Mouse (Mus musculus) embryonic facial prominence, embryonic 13.5 days (tissue): Measurements from ENCODE around the gene Mapre3. TPM values are rescaled to one million over a fixed set of nuclear protein-coding genes. Genes with fewer than 3 reads are reported as not detected.
A peak's percentile ranks its signal among the peaks of the same experiment; 100 is the strongest.

Experiments used
- ATAC-seq: fragments of 200-750 bp; cut with Nextera tagmentation; 2 replicates; pipeline ENCODE4 v1.8.0; 2017; ENCODE audit warnings: low read depth; ENCODE audit not compliant: insufficient number of reproducible peaks, insufficient read depth, low FRiP score, low TSS enrichment
- H3K27ac ChIP-seq: fragments of 300-500 bp; sonication (generic); 2 replicates; pipeline ENCODE4 v1.5.1; 2015; ENCODE audit warnings: moderate library complexity, mild to moderate bottlenecking, inconsistent platforms
- H3K27me3 ChIP-seq: fragments of 300-500 bp; sonication (generic); 2 replicates; pipeline ENCODE4 v1.6.1; 2015; ENCODE audit warnings: mild to moderate bottlenecking, inconsistent platforms
- H3K36me3 ChIP-seq: fragments of 300-500 bp; sonication (generic); 2 replicates; pipeline ENCODE4 v1.6.1; 2015; ENCODE audit warnings: mild to moderate bottlenecking, inconsistent platforms
- H3K4me1 ChIP-seq: fragments of 300-500 bp; sonication (generic); 2 replicates; pipeline ENCODE4 v1.6.1; 2015; ENCODE audit warnings: inconsistent platforms
- H3K4me2 ChIP-seq: fragments of 300-500 bp; sonication (generic); 2 replicates; pipeline ENCODE4 v1.6.1; 2015; ENCODE audit warnings: moderate library complexity, mild to moderate bottlenecking, inconsistent platforms
- H3K4me3 ChIP-seq: fragments of 300-500 bp; sonication (generic); 2 replicates; pipeline ENCODE4 v1.5.1; 2015; ENCODE audit warnings: mild to moderate bottlenecking, inconsistent platforms
- H3K9ac ChIP-seq: fragments of 300-500 bp; sonication (generic); 2 replicates; pipeline ENCODE4 v1.6.1; 2015; ENCODE audit warnings: mild to moderate bottlenecking, inconsistent platforms
- H3K9me3 ChIP-seq: fragments of 300-500 bp; sonication (generic); 2 replicates; pipeline ENCODE4 v1.6.1; 2016; ENCODE audit warnings: inconsistent platforms
- WGBS: fragments of 180-500 bp; shearing (Covaris S2); methylation state at CpG from one replicate; pipeline ENCODE4 v1.1.7; 2015; ENCODE audit warnings: mixed read lengths; 5-methylcytosine and 5-hydroxymethylcytosine counted together
- polyA plus RNA-seq: library from polyadenylated mRNA; unstranded; fragments of >200 nt; fragmentation: Nextera tagmentation; extraction: Ambion mirVana; gene quantifications from 2 replicates; pipeline ENCODE4 v1.2.1, GENCODE M21; 2015

Gene Mapre3
- polyA plus RNA-seq, 1 experiment from 2014 or later: 25.8 TPM

- Histone ChIP-seq H3K36me3 (peaks cover 7% of the 10 kb centered on the region), H3K4me3 (no peak overlapping the region), H3K4me1 (peaks cover 82% of the 10 kb centered on the region), H3K9ac (no peak overlapping the region), H3K27me3 (no peaks in the 10 kb centered on the region), H3K4me2 (no peak overlapping the region), H3K27ac (peak overlapping the region; percentile 99), H3K9me3 (no peaks in the 10 kb centered on the region)
- ATAC-seq: no peak
Observed at GRCm38 (mm10) chr5:30910481-30910880, 96.0 kb downstream of the Mapre3 start.

- Histone ChIP-seq H3K4me1 (peaks cover 81% of the 10 kb centered on the region), H3K4me3 (no peak overlapping the region), H3K27ac (peak overlapping the region; percentile 99), H3K9ac (peak overlapping the region; percentile 88), H3K36me3 (peaks cover 6% of the 10 kb centered on the region), H3K9me3 (no peaks in the 10 kb centered on the region), H3K4me2 (peak overlapping the region; percentile 95), H3K27me3 (no peaks in the 10 kb centered on the region)
- whole genome bisulfite sequencing: 32% methylated on average over 5 of the region's 5 CpGs
- no peak for ATAC-seq
Observed at GRCm38 (mm10) chr5:30912156-30912555, 97.7 kb downstream of the Mapre3 start.

- 11% methylated on average over 12 of the region's 13 CpGs for WGBS
- Histone ChIP-seq H3K4me2 (peak within 1 kb of the TSS; percentile 95), H3K4me3 (peak within 1 kb of the TSS; percentile 68), H3K27ac (peak within 1 kb of the TSS; percentile 99), H3K27me3 (no peaks in the 10 kb centered on the region), H3K36me3 (peaks cover 17% of the 10 kb centered on the region), H3K9me3 (no peaks in the 10 kb centered on the region), H3K9ac (peak within 1 kb of the TSS; percentile 88), H3K4me1 (peaks cover 88% of the 10 kb centered on the region)
- ATAC-seq: peak; percentile 66
Observed at GRCm38 (mm10) chr5:30913060-30913841, 98.8 kb downstream of the Mapre3 start, which contains the start of gene Emilin1. TSS of gene Emilin1 (plus strand) at chr5:30913402.

GRCm38 (mm10) chr5:30914101-30914635, 99.7 kb downstream of the Mapre3 start:
- no peak for ATAC-seq

GRCm38 (mm10) chr5:30914849-30915248, 100.4 kb downstream of the Mapre3 start:
- Histone ChIP-seq H3K4me1 (peaks cover 87% of the 10 kb centered on the region), H3K36me3 (peaks cover 33% of the 10 kb centered on the region), H3K27ac (peak overlapping the region; percentile 99), H3K4me2 (peak overlapping the region; percentile 95), H3K9me3 (no peaks in the 10 kb centered on the region), H3K9ac (peak overlapping the region; percentile 88), H3K4me3 (peak overlapping the region; percentile 68), H3K27me3 (no peaks in the 10 kb centered on the region)
- 33% methylated on average over 6 of the region's 6 CpGs for WGBS
- no peak for ATAC-seq

More at GRCm38 (mm10) chr5:30914101-30914635, 99.7 kb downstream of the Mapre3 start:
- Histone ChIP-seq H3K9ac (peak overlapping the region; percentile 88), H3K4me2 (peak overlapping the region; percentile 95), H3K9me3 (no peaks in the 10 kb centered on the region), H3K27me3 (no peaks in the 10 kb centered on the region), H3K4me3 (peak overlapping the region; percentile 68), H3K36me3 (peaks cover 27% of the 10 kb centered on the region), H3K27ac (peak overlapping the region; percentile 99), H3K4me1 (peaks cover 88% of the 10 kb centered on the region)
- 22% methylated on average over 7 of the region's 7 CpGs for WGBS

GRCm38 (mm10) chr5:30915456-30915855, 101.0 kb downstream of the Mapre3 start:
- no peak for ATAC-seq
- Histone ChIP-seq H3K4me3 (peak overlapping the region; percentile 68), H3K27ac (peak overlapping the region; percentile 99), H3K4me2 (peak overlapping the region; percentile 95), H3K4me1 (peaks cover 88% of the 10 kb centered on the region), H3K9me3 (no peaks in the 10 kb centered on the region), H3K27me3 (no peaks in the 10 kb centered on the region), H3K9ac (peak overlapping the region; percentile 88), H3K36me3 (peaks cover 39% of the 10 kb centered on the region)
- 32% methylated on average over 9 of the region's 9 CpGs for WGBS

Other genes starting within 250 kb of the Mapre3 start
- 0.51 and 0.63 TPM in 2 replicates for gene Kcnk3, start 226.5 kb upstream of the Mapre3 start, polyA plus RNA-seq
- 25.0 and 26.6 TPM in 2 replicates for gene Slc35f6, start 166.7 kb upstream of the Mapre3 start, polyA plus RNA-seq
- 270 and 318 TPM in 2 replicates for gene Cenpa, start 147.9 kb upstream of the Mapre3 start, polyA plus RNA-seq
- gene Dpysl5, start 103.1 kb upstream of the Mapre3 start, polyA plus RNA-seq: 7.5 and 10.4 TPM in 2 replicates
- gene Tmem214, start 53.4 kb downstream of the Mapre3 start, polyA plus RNA-seq: 71.1 and 82.2 TPM in 2 replicates
- 28.6 and 32.8 TPM in 2 replicates for gene Agbl5, start 74.1 kb downstream of the Mapre3 start, polyA plus RNA-seq
- gene Ost4, start 93.1 kb downstream of the Mapre3 start, polyA plus RNA-seq: 415 and 422 TPM in 2 replicates
- 199 and 251 TPM in 2 replicates for gene Emilin1, start 98.8 kb downstream of the Mapre3 start, polyA plus RNA-seq
- gene Khk, start 106.8 kb downstream of the Mapre3 start, polyA plus RNA-seq: 17.4 and 17.8 TPM in 2 replicates
- 8.2 and 11.5 TPM in 2 replicates for gene Cgref1, start 130.9 kb downstream of the Mapre3 start, polyA plus RNA-seq
- 132 and 133 TPM in 2 replicates for gene Preb, start 145.7 kb downstream of the Mapre3 start, polyA plus RNA-seq
- 0.08 TPM in 1 of 2 replicates, not detected in the other for gene Tcf23, start 154.0 kb downstream of the Mapre3 start, polyA plus RNA-seq
- gene Atraid, start 233.7 kb downstream of the Mapre3 start, polyA plus RNA-seq: 123 and 138 TPM in 2 replicates
- 10.2 and 11.8 TPM in 2 replicates for gene Slc5a6, start 234.3 kb downstream of the Mapre3 start, polyA plus RNA-seq
- gene Cad, start 240.1 kb downstream of the Mapre3 start, polyA plus RNA-seq: 27.9 and 30.2 TPM in 2 replicates